Mouse (Mus musculus) small intestine, adult 2 months (tissue): ENCODE results near the gene Tnr. TPM values are rescaled to one million over a fixed set of nuclear protein-coding genes. Genes with fewer than 3 reads are reported as not detected.

Experiments
- H3K27ac ChIP-seq: fragments of 200-500 bp; 2 replicates; pipeline ENCODE4 v1.5.1; 2012; ENCODE audit warnings: low read depth, low read length, control low read depth, inconsistent platforms; ENCODE audit not compliant: insufficient read depth
- H3K27me3 ChIP-seq: fragments of 200-500 bp; 2 replicates; pipeline ENCODE4 v1.6.1; 2012; ENCODE audit warnings: mild to moderate bottlenecking, moderate library complexity, low read length, inconsistent platforms; ENCODE audit not compliant: control insufficient read depth, insufficient read depth
- H3K36me3 ChIP-seq: fragments of 200-500 bp; 2 replicates; pipeline ENCODE4 v1.6.1; 2012; ENCODE audit warnings: mild to moderate bottlenecking, low read length, control low read depth, inconsistent platforms; ENCODE audit not compliant: control insufficient read depth, insufficient read depth
- H3K4me1 ChIP-seq: fragments of 200-500 bp; 2 replicates; pipeline ENCODE4 v1.6.1; 2012; ENCODE audit warnings: low read length, inconsistent platforms, mixed read lengths; ENCODE audit not compliant: control insufficient read depth, insufficient read depth, insufficient read length
- H3K4me3 ChIP-seq: fragments of 200-500 bp; 2 replicates; pipeline ENCODE4 v1.5.1; 2012; ENCODE audit warnings: low read depth, mild to moderate bottlenecking, control low read depth, inconsistent platforms, low read length, moderate library complexity
- CTCF ChIP-seq: fragments of 200-500 bp; IDR thresholded peaks from 2 replicates; pipeline ENCODE4 v1.5.1; 2012; ENCODE audit warnings: low read depth, mild to moderate bottlenecking, control low read depth, inconsistent platforms, low read length, moderate library complexity, mixed read lengths; ENCODE audit not compliant: insufficient replicate concordance, insufficient read length; ENCODE audit errors: extremely low read depth
- POLR2A ChIP-seq: fragments of 200-500 bp; IDR thresholded peaks from 2 replicates; pipeline ENCODE4 v1.6.1; 2012; ENCODE audit warnings: low read depth, mild to moderate bottlenecking, control low read depth, inconsistent platforms, low read length, moderate library complexity
- WGBS: fragments of 180-500 bp; shearing (Covaris S2); methylation state at CpG from one replicate; pipeline ENCODE4 v1.1.7; 2018; 5-methylcytosine and 5-hydroxymethylcytosine counted together
- polyA plus RNA-seq: library from polyadenylated mRNA; depleted of rRNA; stranded (reverse); fragments of >200 nt; gene quantifications from 2 replicates; pipeline ENCODE4 v1.2.3, GENCODE M21; 2012

Gene Tnr
- polyA plus RNA-seq, 1 experiment = 0.10 TPM

- Histone ChIP-seq H3K36me3 (no peaks in the 10 kb centered on the region), H3K27me3 (no peaks in the 10 kb centered on the region), H3K4me1 (no peaks in the 10 kb centered on the region), H3K27ac (no peak overlapping the region), H3K4me3 (no peak overlapping the region)
- TF ChIP-seq POLR2A (no peak), CTCF (no peak)
- WGBS = 94% methylated on average over 2 of the region's 2 CpGs
Observed at GRCm38 (mm10) chr1:159792546-159792945, 269.0 kb downstream of the Tnr start.

DNA sequence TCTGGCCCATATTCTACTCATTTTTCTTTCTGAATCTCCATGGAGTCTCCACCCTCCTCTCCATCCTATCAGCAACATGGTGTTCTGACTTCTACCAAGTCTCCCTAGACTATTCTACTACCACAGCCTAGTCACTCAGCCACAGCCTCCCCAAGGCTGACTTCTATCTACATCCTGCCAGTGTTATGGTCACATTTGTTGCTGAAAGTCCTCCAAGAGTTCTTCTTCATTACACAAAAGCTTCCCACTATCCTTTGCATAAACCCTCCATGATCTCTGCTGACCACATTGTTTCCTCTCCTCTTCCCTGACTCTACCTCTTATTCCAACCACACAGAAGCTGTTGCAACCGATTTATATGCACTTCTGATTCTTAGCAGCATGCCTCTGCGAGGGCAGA is 272.5 kb downstream of the Tnr start:
- no peak overlapping the region for H3K27ac ChIP-seq
- WGBS = 46% methylated on average over 2 of the region's 2 CpGs
- no peaks in the 10 kb centered on the region for H3K4me1 ChIP-seq
- no peak for TF ChIP-seq CTCF
- no peak for TF ChIP-seq POLR2A
- no peaks in the 10 kb centered on the region for H3K27me3 ChIP-seq
- no peak overlapping the region for H3K4me3 ChIP-seq
- no peaks in the 10 kb centered on the region for H3K36me3 ChIP-seq

- 79% methylated on average over 5 of the region's 5 CpGs for WGBS
- H3K4me1 ChIP-seq = no peaks in the 10 kb centered on the region
- H3K36me3 ChIP-seq = no peaks in the 10 kb centered on the region
- no peak overlapping the region for H3K27ac ChIP-seq
- H3K27me3 ChIP-seq = no peaks in the 10 kb centered on the region
- H3K4me3 ChIP-seq = no peak overlapping the region
- TF ChIP-seq POLR2A (no peak), CTCF (no peak)
Observed at GRCm38 (mm10) chr1:159800366-159800765, 276.8 kb downstream of the Tnr start.

- WGBS = 68% methylated on average over 4 of the region's 4 CpGs
- Histone ChIP-seq H3K27me3 (no peaks in the 10 kb centered on the region), H3K27ac (no peak overlapping the region), H3K36me3 (no peaks in the 10 kb centered on the region), H3K4me1 (no peaks in the 10 kb centered on the region), H3K4me3 (no peak overlapping the region)
- TF ChIP-seq POLR2A = no peak
- no peak for TF ChIP-seq CTCF
Observed at GRCm38 (mm10) chr1:159801753-159802152, 278.2 kb downstream of the Tnr start.

DNA sequence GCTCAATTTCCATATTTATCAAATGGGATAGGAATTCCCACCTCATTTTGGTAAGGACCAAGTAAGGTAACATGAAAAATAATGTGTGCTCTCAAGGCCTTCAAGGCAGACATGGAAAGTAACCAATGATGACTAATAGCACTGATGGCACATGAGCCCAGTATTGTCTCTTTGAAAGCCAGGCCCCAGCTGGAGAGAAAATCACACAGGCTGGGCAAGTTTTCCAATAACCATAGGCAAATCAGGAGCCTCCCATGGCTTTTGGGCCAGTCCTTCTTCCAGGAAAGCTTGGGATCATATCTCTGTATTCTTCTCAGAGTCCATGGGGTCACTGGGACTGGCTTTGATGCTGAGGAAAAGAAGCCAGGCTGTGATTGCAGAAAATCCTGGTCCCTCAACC is 280.1 kb downstream of the Tnr start:
- Histone ChIP-seq H3K4me1 (no peaks in the 10 kb centered on the region), H3K27ac (no peak overlapping the region), H3K4me3 (no peak overlapping the region), H3K36me3 (no peaks in the 10 kb centered on the region), H3K27me3 (no peaks in the 10 kb centered on the region)
- no peak for TF ChIP-seq POLR2A
- TF ChIP-seq CTCF = no peak

- Histone ChIP-seq H3K27me3 (no peaks in the 10 kb centered on the region), H3K36me3 (no peaks in the 10 kb centered on the region), H3K4me3 (no peak overlapping the region), H3K27ac (no peak overlapping the region), H3K4me1 (no peaks in the 10 kb centered on the region)
- TF ChIP-seq CTCF = no peak
- no peak for TF ChIP-seq POLR2A
- WGBS = 39% methylated on average over 3 of the region's 3 CpGs
Observed at GRCm38 (mm10) chr1:159809493-159809892, 285.9 kb downstream of the Tnr start.

GRCm38 (mm10) chr1:159811805-159812204 is 288.2 kb downstream of the Tnr start:
- no peaks in the 10 kb centered on the region for H3K27me3 ChIP-seq
- 84% methylated on average over 2 of the region's 2 CpGs for WGBS
- TF ChIP-seq CTCF (no peak), POLR2A (no peak)

More at GRCm38 (mm10) chr1:159811805-159812204, 288.2 kb downstream of the Tnr start:
- Histone ChIP-seq H3K4me1 (no peaks in the 10 kb centered on the region), H3K27ac (no peak overlapping the region), H3K4me3 (no peak overlapping the region), H3K36me3 (no peaks in the 10 kb centered on the region)
